Mouse (Mus musculus) liver, embryonic 14.5 days (tissue): ENCODE data around the gene Kcnq5.

Experiments
- CTCF ChIP-seq: IDR thresholded peaks from 2 replicates; pipeline ENCODE4 v1.5.1; 2016; ENCODE audit warnings: antibody characterized with exemption, low read depth, control low read depth
- EP300 ChIP-seq: IDR thresholded peaks from 2 replicates; pipeline ENCODE4 v1.6.1; 2016; ENCODE audit warnings: antibody characterized with exemption, low read depth

DNA sequence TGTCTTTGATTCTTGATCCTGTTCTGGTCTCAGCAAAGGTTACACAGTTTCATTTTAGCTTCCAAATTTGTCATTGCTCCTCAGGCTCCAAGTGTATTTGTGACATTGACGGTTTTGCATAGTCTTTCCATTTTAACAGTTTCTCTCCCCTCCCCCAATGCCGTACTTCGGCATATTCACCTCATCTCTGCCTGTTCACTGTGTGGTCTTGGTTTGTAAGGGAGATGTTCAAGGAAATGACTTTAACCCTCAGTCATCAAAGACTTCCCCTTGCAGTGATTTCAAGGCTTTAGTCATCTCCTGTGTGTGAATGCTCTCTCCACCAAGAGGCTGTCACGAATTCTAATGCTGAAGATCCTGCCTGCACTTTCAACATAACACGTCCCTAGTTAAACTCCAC lies 181.0 kb downstream of the Kcnq5 start:
- TF ChIP-seq CTCF (no peak), EP300 (no peak)
